Mouse (Mus musculus) kidney, embryonic 16.5 days (tissue): Measurements from ENCODE around the gene Cers6. TPM values are rescaled to one million over a fixed set of nuclear protein-coding genes. Genes with fewer than 3 reads are reported as not detected.

Experiments
- ATAC-seq: fragments of 200-750 bp; cut with Nextera tagmentation; 2 replicates; pipeline ENCODE4 v1.8.0; 2017; ENCODE audit warnings: moderate TSS enrichment; ENCODE audit not compliant: low FRiP score, low TSS enrichment
- H3K27ac ChIP-seq: fragments of 300-500 bp; sonication (generic); 2 replicates; pipeline ENCODE4 v1.5.1; 2014; ENCODE audit warnings: low read length
- H3K27me3 ChIP-seq: fragments of 300-500 bp; sonication (generic); 2 replicates; pipeline ENCODE4 v1.6.1; 2014; ENCODE audit warnings: low read length, control low read depth, mixed read lengths; ENCODE audit not compliant: insufficient read depth
- H3K36me3 ChIP-seq: fragments of 300-500 bp; sonication (generic); 2 replicates; pipeline ENCODE4 v1.6.1; 2014; ENCODE audit warnings: low read length, control low read depth, mixed read lengths; ENCODE audit not compliant: insufficient read depth
- H3K4me1 ChIP-seq: fragments of 300-500 bp; sonication (generic); 2 replicates; pipeline ENCODE4 v1.6.1; 2014; ENCODE audit warnings: low read length, control low read depth, mixed read lengths; ENCODE audit not compliant: insufficient read depth
- H3K4me2 ChIP-seq: fragments of 300-500 bp; sonication (generic); replicated peaks from 2 replicates; pipeline ENCODE4 v1.6.1; 2014; ENCODE audit warnings: low read depth, low read length
- H3K4me3 ChIP-seq: fragments of 300-500 bp; sonication (generic); 2 replicates; pipeline ENCODE4 v1.5.1; 2014; ENCODE audit warnings: mild to moderate bottlenecking, low read length
- H3K9ac ChIP-seq: fragments of 300-500 bp; sonication (generic); replicated peaks from 2 replicates; pipeline ENCODE4 v1.6.1; 2014; ENCODE audit warnings: low read length
- H3K9me3 ChIP-seq: fragments of 300-500 bp; sonication (generic); 2 replicates; pipeline ENCODE4 v1.6.1; 2016; ENCODE audit warnings: low read length, control low read depth
- WGBS: fragments of 180-500 bp; shearing (Covaris S2); extraction: QIAGEN DNeasy Blood & Tissue Kit; methylation state at CpG from one replicate; pipeline ENCODE4 v1.1.7; 2014; 5-methylcytosine and 5-hydroxymethylcytosine counted together
- polyA plus RNA-seq: library from polyadenylated mRNA; unstranded; fragments of >200 nt; fragmentation: Nextera tagmentation; extraction: Ambion mirVana; gene quantifications from 2 replicates; pipeline ENCODE4 v1.2.1, GENCODE M21; 2015

Cers6 gene
- polyA plus RNA-seq, 1 experiment from 2014 or later = 29.2 TPM

DNA sequence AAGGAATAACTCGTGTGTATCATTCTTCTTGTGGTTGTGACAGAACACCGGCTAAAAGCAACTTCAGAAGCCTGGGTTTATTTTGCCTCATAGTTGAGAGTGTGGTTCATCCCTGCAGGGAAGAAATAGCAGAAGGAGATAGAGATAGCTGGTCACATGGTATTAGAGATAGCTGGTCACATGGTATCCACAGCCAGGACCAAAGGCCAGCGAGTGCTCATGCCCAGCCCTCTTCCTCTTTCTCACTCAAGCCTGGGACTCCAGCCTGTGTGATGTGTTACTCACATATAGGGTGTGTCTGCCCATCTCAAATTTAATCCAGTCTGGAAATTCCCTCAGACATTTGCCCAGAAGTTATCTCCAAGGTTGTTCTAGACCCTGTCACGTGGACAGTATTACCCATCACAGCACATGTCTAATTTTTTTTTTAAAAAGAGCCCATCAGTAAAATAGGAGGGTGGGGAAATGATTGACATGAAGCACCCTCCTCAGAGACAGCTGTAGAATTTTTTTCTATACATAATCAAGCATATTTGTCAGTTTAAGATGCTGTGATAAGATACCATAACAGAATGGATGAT, 17.9 kb downstream of the Cers6 start:
- H3K27me3 ChIP-seq = no peaks in the 10 kb centered on the region
- peaks cover 5% of the 10 kb centered on the region for H3K4me1 ChIP-seq
- 0 out of 2 replicates have a peak, but pooled peaks cover 5% of the 10 kb centered on the region for H3K9me3 ChIP-seq
- no peak overlapping the region for H3K9ac ChIP-seq
- no peak overlapping the region for H3K4me3 ChIP-seq
- no peak overlapping the region for H3K27ac ChIP-seq
- ATAC-seq = no peak
- 96% methylated on average over 4 of the region's 4 CpGs for WGBS
- H3K4me2 ChIP-seq = no peak overlapping the region
- peaks cover 4% of the 10 kb centered on the region; the same call in 1 of the 2 replicates for H3K36me3 ChIP-seq

DNA sequence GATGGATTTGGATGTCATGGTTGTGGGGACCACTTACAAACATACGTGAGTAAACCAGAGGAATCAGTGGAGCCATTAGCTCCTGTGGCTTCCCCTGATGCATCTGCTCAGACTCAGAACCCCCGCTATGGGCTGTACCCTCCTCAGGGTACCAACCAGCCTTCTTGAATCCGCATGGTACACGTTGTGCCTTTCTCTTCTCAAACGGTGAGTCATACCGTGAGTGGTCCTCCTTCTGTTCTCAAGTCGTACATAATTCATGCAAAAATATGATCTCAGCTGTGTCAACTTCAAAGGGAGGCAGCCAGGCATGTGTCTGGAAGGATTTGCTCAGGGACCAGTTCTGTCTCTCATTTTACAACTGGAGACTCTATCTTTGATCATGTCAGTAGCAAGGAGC, 23.3 kb downstream of the Cers6 start:
- no peak overlapping the region for H3K9ac ChIP-seq
- H3K4me3 ChIP-seq = no peak overlapping the region
- H3K36me3 ChIP-seq = no peaks in the 10 kb centered on the region
- H3K9me3 ChIP-seq = no peaks in the 10 kb centered on the region
- no peak overlapping the region for H3K4me2 ChIP-seq
- 69% methylated on average over 7 of the region's 7 CpGs for WGBS
- H3K4me1 ChIP-seq = peaks cover 17% of the 10 kb centered on the region
- ATAC-seq = no peak
- H3K27me3 ChIP-seq = no peaks in the 10 kb centered on the region
- H3K27ac ChIP-seq = no peak overlapping the region

DNA sequence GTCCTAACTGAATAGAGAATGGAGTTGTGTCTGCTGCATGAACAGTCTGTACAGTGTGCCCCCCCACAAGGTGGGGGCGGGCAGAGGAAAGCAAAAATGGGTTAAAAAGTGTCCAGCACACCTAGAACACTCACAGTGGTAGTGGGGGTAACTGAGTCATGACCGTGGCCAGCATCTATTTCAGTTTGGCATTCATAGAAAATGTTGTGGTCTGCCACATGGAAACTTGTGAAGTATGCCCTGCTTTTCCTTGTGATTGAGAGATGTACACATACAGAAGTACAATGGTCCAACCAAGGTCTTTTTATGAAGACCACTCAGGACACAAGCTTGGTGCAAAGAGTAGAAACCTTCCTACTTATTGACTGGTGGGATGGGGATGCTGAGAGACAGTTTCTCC, 24.0 kb downstream of the Cers6 start:
- H3K27ac ChIP-seq = no peak overlapping the region

GRCm38 (mm10) chr2:68885766-68886496, 24.7 kb downstream of the Cers6 start:
- H3K4me3 ChIP-seq = no peak overlapping the region
- no peak overlapping the region for H3K9ac ChIP-seq
- H3K4me1 ChIP-seq = peaks cover 17% of the 10 kb centered on the region
- no peaks in the 10 kb centered on the region for H3K27me3 ChIP-seq
- 28% methylated on average over 4 of the region's 4 CpGs for WGBS
- no peaks in the 10 kb centered on the region for H3K9me3 ChIP-seq
- 0 out of 2 replicates have a peak overlapping the region, but pooled peaks have one; percentile 10 for H3K27ac ChIP-seq
- peak; percentile 77 for ATAC-seq
- H3K36me3 ChIP-seq = no peaks in the 10 kb centered on the region
- H3K4me2 ChIP-seq = no peak overlapping the region

More for the DNA sequence above, 24.0 kb downstream of the Cers6 start:
- ATAC-seq = no peak
- H3K4me1 ChIP-seq = peaks cover 17% of the 10 kb centered on the region
- H3K4me2 ChIP-seq = no peak overlapping the region
- 98% methylated on average over 2 of the region's 2 CpGs for WGBS
- H3K36me3 ChIP-seq = no peaks in the 10 kb centered on the region
- no peaks in the 10 kb centered on the region for H3K9me3 ChIP-seq
- H3K27me3 ChIP-seq = no peaks in the 10 kb centered on the region
- no peak overlapping the region for H3K4me3 ChIP-seq
- H3K9ac ChIP-seq = no peak overlapping the region

GRCm38 (mm10) chr2:68886661-68887060, 25.4 kb downstream of the Cers6 start:
- WGBS = 83% methylated on average over 4 of the region's 4 CpGs

DNA sequence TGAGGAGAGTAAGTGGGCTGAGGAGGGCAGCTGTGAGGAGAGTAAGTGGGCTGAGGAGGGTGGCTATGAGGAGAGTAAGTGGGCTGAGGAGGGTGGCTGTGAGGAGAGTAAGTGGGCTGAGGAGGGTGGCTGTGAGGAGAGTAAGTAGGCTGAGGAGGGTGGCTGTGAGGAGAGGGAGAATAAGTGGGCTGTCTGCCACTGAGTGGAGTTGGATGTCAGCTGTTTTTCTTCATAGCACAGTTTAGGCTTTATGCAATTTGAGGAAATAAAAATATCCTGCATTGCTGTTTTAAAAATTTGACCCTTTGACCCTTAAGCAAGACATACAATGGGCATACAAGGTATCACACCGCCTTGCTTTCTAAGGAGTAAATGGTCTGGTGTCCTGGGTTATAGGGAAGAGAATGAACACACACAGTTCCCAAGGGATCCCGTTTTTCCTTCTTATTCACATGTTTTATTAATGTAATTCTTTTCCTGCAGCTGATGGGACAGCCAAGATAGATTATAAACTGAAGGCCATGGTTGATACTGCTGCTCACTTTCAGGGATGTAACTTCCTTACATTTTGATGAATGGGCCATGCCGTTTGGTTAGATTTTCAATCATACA, 27.0 kb downstream of the Cers6 start:
- peaks cover 17% of the 10 kb centered on the region for H3K4me1 ChIP-seq
- no peak for ATAC-seq
- H3K9me3 ChIP-seq = no peaks in the 10 kb centered on the region
- H3K4me3 ChIP-seq = no peak overlapping the region
- 62% methylated on average over 3 of the region's 3 CpGs for WGBS
- H3K27ac ChIP-seq = no peak overlapping the region
- H3K9ac ChIP-seq = no peak overlapping the region
- H3K36me3 ChIP-seq = no peaks in the 10 kb centered on the region
- H3K4me2 ChIP-seq = no peak overlapping the region
- no peaks in the 10 kb centered on the region for H3K27me3 ChIP-seq

More at GRCm38 (mm10) chr2:68886661-68887060, 25.4 kb downstream of the Cers6 start:
- no peak overlapping the region for H3K4me3 ChIP-seq
- no peak overlapping the region for H3K27ac ChIP-seq
- ATAC-seq = no peak
- H3K4me1 ChIP-seq = peaks cover 17% of the 10 kb centered on the region
- no peaks in the 10 kb centered on the region for H3K9me3 ChIP-seq
- no peaks in the 10 kb centered on the region for H3K27me3 ChIP-seq
- H3K4me2 ChIP-seq = no peak overlapping the region
- H3K9ac ChIP-seq = no peak overlapping the region
- H3K36me3 ChIP-seq = no peaks in the 10 kb centered on the region

GRCm38 (mm10) chr2:68889661-68890170, 28.5 kb downstream of the Cers6 start:
- Histone ChIP-seq H3K4me2 (no peak overlapping the region), H3K27ac (no peak overlapping the region), H3K4me3 (no peak overlapping the region), H3K9ac (no peak overlapping the region), H3K9me3 (no peaks in the 10 kb centered on the region), H3K36me3 (no peaks in the 10 kb centered on the region), H3K4me1 (peaks cover 17% of the 10 kb centered on the region), H3K27me3 (no peaks in the 10 kb centered on the region)
- no peak for ATAC-seq
- WGBS = 85% methylated on average over 5 of the region's 5 CpGs

- no peak for ATAC-seq
- Histone ChIP-seq H3K27ac (no peak overlapping the region), H3K4me3 (no peak overlapping the region), H3K9me3 (no peaks in the 10 kb centered on the region), H3K4me1 (peaks cover 5% of the 10 kb centered on the region; the same call in 1 of the 2 replicates), H3K4me2 (no peak overlapping the region), H3K27me3 (no peaks in the 10 kb centered on the region), H3K9ac (no peak overlapping the region), H3K36me3 (no peaks in the 10 kb centered on the region)
- 90% methylated on average over 4 of the region's 4 CpGs for WGBS
Observed at GRCm38 (mm10) chr2:68892476-68892875, 31.2 kb downstream of the Cers6 start.

GRCm38 (mm10) chr2:68895044-68895764, 34.0 kb downstream of the Cers6 start:
- Histone ChIP-seq H3K9me3 (0 out of 2 replicates have a peak, but pooled peaks cover 2% of the 10 kb centered on the region), H3K4me2 (no peak overlapping the region), H3K27me3 (no peaks in the 10 kb centered on the region), H3K27ac (no peak overlapping the region), H3K4me3 (no peak overlapping the region), H3K9ac (no peak overlapping the region), H3K36me3 (no peaks in the 10 kb centered on the region), H3K4me1 (0 out of 2 replicates have a peak, but pooled peaks cover 5% of the 10 kb centered on the region)
- 74% methylated on average over 10 of the region's 10 CpGs for WGBS
- ATAC-seq = peak; percentile 31
